Mouse (Mus musculus): ENCODE results near the gene Pabpc5.

Pabpc5 gene

GRCm38 (mm10) chrX:119927081-119927571, at the start of gene Pabpc5:
Gene Pabpc5, plus strand, starts transcription at chrX:119927196.
- peak; percentile 62 for DNase-seq

- DNase-seq = no peak
These were observed 39.9 kb upstream of the Pabpc5 start for GRCm38 (mm10) chrX:119886957-119887593.

GRCm38 (mm10) chrX:119888326-119888920, 38.6 kb upstream of the Pabpc5 start:
- DNase-seq = no peak

DNA sequence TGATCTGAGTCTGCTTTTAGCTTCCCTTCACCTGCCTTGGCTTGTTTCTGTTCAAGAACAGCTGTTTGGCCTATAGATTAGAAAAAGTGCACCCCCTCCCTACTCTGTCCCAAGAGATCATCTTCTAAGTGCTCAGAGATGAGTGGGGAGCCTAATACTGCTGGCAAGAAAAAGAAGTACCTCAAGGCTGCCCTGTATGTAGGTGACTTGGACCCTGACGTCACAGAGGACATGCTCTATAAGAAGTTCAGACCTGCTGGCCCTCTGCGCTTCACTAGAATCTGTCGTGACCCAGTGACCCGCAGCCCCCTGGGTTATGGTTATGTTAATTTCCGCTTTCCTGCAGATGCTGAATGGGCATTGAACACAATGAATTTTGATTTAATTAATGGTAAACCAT, 856 bp downstream of the Pabpc5 start:
- no peak for DNase-seq
